Mouse (Mus musculus) small intestine, adult 2 months (tissue): ENCODE data around the gene Srebf1.

Source experiments
- CTCF ChIP-seq: fragments of 200-500 bp; IDR thresholded peaks from 2 replicates; pipeline ENCODE4 v1.5.1; 2012; ENCODE audit warnings: low read depth, mild to moderate bottlenecking, control low read depth, inconsistent platforms, low read length, moderate library complexity, mixed read lengths; ENCODE audit not compliant: insufficient replicate concordance, insufficient read length; ENCODE audit errors: extremely low read depth
- POLR2A ChIP-seq: fragments of 200-500 bp; IDR thresholded peaks from 2 replicates; pipeline ENCODE4 v1.6.1; 2012; ENCODE audit warnings: low read depth, mild to moderate bottlenecking, control low read depth, inconsistent platforms, low read length, moderate library complexity

DNA sequence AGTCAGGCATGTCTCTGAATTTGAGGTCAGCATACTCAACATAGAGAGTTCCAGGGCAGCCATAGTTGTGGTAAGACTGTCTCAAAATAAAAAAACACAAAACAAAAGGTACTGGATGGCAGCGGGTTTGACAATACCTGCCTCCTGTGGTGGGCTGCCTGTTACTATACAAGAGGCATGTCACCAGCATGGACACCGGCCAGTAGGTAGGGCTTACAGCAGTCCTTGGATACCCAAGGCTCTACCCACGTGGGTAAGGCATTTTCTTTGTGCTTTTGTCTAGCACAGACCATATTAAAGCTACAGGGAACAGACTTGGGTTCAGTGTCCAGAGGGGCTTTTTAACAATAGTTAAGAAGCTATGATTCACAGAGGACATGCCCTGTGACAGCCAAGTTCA lies 32.8 kb upstream of the Srebf1 start:
- TF ChIP-seq POLR2A (no peak), CTCF (no peak)
